Mouse (Mus musculus): ENCODE data around the gene Madcam1.

The Madcam1 gene

GRCm38 (mm10) chr10:79664131-79664665, at the start of gene Madcam1:
Gene Madcam1 (plus strand): TSS chr10:79664559.
- DNase-seq (ENCODE audit: low read depth, low spot score) = peak; percentile 55

GRCm38 (mm10) chr10:79615860-79616259, 48.5 kb upstream of the Madcam1 start:
- DNase-seq (ENCODE audit: low read depth, low spot score) = no peak

DNA sequence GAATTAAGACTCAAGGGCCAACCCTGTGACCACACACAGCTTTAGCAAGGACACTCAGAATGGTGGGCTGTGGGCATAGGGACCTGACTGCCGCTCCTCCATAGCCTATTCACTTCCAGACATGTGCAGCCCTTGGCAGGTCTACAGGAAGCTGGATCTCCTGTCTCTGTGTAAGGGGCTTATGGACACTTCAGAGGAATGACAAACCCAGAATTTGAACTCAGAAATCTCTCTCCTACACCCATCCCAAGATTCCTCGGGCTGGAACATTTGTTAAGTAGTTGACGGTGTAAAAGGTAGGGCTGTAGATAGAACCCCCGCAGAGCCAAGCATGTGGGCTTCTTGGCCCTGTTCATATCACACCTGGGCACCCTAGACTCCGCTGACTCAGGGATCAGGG, 48.0 kb upstream of the Madcam1 start:
- no peak for DNase-seq (ENCODE audit: low read depth, low spot score)

DNA sequence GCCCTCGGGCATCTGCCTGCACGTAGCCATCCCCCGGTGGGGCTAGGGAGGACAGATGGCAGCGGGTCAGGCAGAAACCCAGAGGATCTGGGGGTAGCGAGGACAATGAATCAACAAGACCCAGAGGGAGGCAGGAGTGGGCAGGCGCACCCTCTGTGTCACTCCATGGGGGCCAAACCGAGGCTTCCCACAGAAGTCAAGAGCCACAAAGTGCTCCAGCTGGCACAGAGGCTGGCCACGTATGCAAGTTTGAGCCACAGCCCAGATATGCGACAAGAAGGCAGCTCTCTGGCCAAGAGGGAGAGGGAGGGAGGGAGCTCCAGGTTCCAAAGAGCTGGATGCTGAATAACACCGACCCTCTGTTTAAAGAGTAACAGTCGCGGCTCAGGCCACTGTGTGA, 40.4 kb upstream of the Madcam1 start:
- DNase-seq (ENCODE audit: low read depth, low spot score) = no peak

DNA sequence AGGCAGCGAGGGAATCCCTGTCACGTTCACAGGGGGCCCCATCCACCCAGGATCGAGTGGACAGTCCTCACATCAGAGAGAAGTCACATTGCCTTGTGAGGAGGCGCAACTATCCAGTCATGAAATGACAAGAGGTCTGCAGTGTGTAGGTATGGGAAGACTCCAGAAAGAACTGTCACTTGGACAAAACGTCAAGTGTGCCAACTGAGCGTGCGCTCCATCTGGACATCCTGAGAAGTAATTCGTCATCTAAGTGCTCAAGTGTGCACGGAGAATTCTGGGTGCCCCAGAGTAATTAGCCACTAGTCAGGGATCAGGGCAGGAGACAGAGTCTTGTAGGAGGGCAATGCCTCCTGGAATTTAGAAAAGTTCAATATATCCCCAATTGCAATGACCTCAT, 39.0 kb upstream of the Madcam1 start:
- no peak for DNase-seq (ENCODE audit: low read depth, low spot score)

- no peak for DNase-seq (ENCODE audit: low read depth, low spot score)
Observed at GRCm38 (mm10) chr10:79626156-79626555, 38.2 kb upstream of the Madcam1 start.

GRCm38 (mm10) chr10:79628377-79628776, 36.0 kb upstream of the Madcam1 start:
- no peak for DNase-seq (ENCODE audit: low read depth, low spot score)

- no peak for DNase-seq (ENCODE audit: low read depth, low spot score)
Observed at GRCm38 (mm10) chr10:79631432-79631831, 32.9 kb upstream of the Madcam1 start.

DNA sequence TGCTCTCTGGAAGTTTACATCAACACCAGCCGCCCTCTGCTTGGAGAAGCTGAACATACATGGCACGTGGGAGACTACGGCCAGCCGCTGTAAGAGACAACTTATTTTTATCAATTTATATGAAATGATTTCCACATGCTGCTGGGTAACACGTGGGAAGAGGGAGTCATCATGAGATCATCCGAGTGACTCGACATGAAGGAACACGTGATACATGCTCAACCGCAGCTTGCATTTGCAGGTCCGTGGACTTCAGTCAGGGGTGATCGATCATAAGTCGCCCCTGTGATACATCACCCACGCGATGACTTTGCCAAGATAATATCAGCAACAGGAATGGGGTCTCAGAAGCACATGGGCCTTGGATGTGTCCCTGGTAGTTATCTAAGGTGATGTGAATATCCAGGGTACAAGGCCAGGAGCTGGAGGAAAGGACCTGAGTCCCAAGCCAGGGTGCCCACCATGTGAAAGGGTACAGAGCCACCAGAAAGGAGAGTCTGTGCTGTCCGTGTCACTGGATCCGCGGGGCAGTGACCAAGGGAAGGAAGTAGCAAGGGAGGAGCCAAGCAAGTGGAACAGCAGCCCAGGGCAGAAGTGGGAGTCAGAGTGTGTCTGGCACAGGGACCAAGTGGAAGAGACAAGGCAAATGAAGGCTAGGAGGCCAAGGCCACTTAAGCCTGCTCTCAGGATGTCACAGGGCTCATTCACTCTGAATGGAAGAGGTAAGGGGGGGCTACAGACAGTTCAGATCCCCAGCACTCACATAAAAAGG, 31.2 kb upstream of the Madcam1 start:
- DNase-seq (ENCODE audit: low read depth, low spot score) = no peak

- no peak for DNase-seq (ENCODE audit: low read depth, low spot score)
Observed at GRCm38 (mm10) chr10:79636287-79636686, 28.1 kb upstream of the Madcam1 start.

DNA sequence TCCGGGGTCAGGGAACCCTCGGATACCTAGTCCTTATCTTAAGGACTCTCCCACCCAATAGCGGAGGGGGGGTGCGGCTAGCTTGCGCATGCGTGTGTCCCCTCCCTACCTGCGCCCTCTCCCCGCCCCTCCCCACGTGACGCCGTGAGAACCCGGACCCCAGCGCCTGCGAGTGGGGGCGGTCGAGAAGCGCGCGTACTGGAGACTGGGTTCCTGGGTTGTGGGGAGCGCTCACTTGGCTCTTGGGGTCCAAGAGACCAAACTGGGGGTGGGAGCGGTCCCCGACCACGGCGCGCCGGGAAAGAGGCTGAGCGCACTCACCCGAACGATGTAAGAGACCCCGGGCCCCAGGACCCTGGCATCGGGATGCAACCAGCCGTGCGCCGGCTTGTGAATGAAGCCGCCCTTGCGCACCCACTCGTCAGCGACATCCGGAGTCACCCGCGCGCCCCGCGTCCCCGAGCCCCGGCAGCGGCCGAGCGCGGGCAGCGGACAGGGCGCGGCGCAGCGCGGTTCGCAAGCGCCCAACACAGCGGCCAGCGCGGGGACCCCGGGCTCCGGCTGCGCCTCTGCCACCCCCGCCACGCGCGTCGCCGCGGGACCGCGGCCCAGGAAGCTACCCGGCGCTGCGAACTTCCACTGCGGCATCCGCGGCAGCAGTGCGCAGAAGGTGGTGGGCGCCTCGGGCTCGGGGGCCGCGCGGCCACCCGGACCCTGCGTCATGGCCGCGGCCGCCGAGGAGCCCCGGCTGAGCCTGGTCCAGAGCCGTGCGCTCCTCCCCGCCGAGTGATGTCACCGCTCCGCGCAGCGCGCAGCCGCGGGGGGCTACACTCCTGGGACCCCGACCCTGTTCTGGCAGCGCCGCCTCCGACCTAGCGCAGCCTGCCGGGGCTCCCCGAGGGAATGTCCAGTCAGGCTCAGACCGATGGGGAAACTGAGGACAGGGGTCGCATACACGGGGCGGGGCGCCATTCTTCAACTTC, 26.9 kb upstream of the Madcam1 start, which contains the start of gene Shc2:
Gene Shc2 (minus strand): TSS at position 791 of the 983 bp plus-strand sequence.
- DNase-seq (ENCODE audit: low read depth, low spot score) = no peak

DNA sequence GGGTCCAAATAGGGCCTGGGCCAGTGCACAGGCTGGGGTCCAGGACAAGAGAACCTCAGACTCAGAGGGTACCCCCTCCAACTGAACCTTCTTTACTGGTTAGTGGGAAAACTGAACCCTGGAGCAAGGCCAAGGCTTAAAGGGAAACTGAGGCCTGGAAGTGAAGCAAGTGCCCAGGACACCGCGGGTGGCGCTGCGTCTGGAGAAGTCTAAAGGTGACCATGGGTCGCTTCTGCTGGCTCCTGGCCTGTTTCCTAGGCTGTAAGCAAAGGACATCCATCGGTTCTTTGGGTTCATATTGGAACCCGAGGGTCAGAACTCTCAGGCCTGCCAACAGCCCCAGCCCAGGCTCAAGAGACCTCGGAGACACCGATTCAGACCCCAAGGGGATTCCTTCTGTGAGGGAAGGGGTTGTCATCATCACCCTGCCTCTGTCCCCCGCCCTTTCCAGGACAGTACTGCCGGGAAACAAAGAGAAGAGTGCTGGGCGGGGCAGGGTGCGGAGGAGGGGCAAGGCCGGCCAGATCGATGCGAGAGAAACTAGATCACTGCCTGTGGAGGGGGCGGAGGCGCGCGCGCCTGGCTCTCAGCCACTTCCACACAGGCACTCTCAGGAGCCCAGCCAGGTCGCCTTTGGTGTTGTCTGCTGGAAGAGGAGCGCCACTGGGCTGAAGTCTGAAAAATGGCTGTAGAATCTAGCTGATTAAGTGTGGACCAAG, 25.7 kb upstream of the Madcam1 start:
- DNase-seq (ENCODE audit: low read depth, low spot score) = no peak

DNA sequence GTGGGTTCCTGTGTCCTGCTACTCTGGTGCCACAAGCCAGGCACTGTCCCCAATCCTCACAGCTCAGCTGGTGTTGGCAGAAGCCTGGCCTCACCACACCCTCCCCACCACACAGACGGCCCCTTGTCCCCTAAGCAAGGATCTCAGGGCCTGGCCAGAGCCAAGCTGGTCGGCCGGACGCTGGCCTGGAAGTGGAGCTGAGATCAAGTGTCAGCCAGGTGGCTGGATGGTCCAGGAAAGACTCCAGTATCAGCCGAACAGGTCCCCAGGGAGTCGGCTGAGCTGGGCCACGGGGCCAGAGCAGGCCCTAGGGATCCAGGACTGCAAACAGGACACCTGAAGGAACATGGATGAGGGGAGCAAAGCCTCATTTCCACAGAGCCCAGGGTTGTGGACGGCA, 18.6 kb upstream of the Madcam1 start, which contains the start of gene Odf3l2:
Gene Odf3l2 (minus strand): TSS at position 28 of the 400 bp plus-strand sequence.
- DNase-seq (ENCODE audit: low read depth, low spot score) = no peak

DNA sequence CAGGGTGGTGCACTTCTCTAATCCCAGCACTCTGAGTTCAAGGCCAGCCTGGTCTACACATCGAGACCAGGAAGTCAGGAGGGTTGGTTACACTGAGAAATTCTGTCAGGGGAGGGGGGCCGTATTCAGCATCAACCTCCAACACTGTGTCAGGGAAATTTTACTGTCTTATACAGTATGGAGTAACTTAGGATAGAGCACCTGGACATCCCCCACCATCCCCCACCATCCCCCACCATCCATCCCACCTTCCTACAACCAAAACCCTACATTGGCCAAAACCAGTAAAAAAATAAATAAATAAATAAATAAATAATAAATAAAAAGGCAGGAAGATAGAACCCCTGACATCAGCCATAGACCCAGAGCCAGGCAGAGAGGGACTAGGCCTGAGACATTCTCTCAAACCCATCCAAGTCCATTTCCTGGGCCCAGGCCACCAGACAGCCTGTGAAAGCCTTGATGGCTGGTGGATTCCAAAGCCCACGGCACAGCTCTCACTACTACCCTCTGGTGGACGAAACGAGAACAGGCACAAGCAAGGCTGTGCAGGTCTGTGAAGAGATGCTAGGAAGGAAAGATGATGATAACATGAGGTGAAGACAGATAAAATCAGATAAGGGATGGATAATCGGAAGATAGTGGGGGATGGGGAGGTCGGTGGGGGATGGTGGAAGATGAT, 15.1 kb upstream of the Madcam1 start:
- peak; percentile 77 for DNase-seq (ENCODE audit: low read depth, low spot score)

GRCm38 (mm10) chr10:79652789-79653188, 11.6 kb upstream of the Madcam1 start:
- no peak for DNase-seq (ENCODE audit: low read depth, low spot score)

DNA sequence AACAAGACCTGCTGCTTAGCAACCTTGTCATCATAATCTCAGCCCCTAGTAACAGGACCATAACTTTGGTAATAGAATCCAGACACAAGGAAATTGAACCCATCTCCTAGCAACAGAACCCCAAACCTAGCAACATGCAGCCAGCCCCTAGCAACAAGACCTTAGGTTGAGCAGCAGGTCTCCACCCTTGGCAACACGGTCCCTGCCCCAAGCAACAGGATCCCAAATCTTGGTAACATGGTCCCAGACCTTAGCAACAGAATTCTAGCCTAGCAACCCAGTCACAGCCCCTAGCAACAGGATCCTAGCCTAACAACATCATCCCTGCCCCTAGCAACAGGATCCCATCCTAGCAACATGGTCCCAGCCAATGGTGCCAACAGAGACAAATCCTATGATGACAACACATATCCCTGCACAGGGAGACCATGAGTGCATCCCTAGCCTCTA, 9.4 kb upstream of the Madcam1 start:
- no peak for DNase-seq (ENCODE audit: low read depth, low spot score)

- no peak for DNase-seq (ENCODE audit: low read depth, low spot score)
Observed at GRCm38 (mm10) chr10:79658829-79659228, 5.5 kb upstream of the Madcam1 start.

DNA sequence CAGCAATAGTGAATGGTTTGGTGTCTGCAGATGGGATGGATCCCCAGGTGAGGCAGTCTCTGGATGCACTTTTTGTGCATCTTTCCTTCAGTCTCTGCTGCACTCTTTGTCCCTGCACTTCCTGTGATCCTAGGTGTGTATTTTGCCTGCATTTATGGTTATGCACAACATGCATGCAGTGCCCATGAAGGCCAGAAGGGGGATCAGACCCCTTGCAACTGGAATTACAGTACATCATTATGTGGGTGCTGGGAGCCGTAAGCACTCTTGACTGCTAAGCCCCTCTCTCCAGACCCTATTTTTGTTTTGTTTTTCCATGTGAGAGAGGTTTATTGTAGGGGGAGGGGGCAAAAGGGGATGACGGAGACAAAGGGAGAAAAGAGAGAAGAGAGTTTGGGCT, 4.1 kb upstream of the Madcam1 start:
- no peak for DNase-seq (ENCODE audit: low read depth, low spot score)

DNA sequence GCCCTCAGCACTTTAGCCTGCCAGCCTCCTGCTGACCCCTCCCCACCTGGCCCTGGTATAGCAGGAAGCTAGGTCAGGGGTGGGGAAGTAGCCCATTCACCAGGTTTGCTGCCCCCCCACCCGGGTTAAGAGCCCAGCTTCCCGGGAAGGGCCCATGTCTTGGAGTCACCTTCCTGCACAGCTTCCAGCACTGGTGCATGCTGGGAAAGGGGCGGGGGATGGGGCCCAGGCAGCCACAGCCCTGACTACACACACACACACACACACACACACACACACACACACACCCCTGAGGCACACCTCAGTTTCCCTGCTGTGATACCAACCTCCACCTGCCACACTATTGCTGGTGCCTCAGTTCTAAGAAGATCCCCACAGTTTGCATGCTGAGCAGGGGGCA, 2.5 kb upstream of the Madcam1 start:
- DNase-seq (ENCODE audit: low read depth, low spot score) = no peak

DNA sequence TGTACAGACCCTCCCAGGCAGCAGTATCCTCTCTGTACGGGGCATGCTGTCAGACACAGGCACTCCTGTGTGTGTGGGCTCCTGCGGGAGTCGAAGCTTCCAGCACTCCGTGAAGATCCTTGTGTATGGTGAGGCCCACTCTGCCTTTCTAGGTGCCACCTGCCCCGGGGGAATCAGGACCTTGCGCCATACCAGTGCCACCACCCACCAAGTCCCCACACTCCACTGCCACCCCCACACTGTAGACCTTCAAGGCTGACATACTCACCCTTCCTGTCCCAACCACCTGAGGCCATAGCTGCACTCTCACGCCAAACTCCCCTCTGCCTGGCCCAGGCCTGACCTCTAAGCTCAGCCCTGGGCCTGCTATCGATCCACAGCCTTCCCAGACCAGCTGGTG, 692 bp downstream of the Madcam1 start:
- DNase-seq (ENCODE audit: low read depth, low spot score) = no peak

DNA sequence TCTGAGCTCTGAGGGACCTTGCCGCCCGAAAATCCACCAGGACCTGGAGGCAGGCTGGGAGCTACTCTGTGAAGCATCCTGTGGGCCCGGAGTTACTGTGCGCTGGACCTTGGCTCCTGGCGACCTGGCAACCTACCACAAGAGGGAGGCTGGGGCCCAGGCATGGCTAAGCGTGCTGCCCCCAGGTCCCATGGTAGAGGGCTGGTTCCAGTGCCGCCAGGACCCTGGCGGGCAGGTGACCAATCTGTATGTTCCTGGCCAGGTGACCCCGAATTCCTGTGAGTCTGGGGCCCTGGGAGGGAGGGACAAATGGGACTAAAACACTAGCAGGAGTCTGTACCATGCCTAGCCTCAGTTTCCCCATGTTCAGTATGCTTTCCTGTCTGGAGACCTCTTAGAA, 2.1 kb downstream of the Madcam1 start:
- DNase-seq (ENCODE audit: low read depth, low spot score) = no peak

Measured in retina, postnatal 7 days (tissue).